Mouse (Mus musculus) heart, postnatal 36 days (tissue): ENCODE results near the gene Nampt. TPM values are rescaled to one million over a fixed set of nuclear protein-coding genes. Genes with fewer than 3 reads are reported as not detected.

Experiments
- DNase-seq, 2 experiments: peaks; one replicate each; pipeline ENCODE4 v3.0.0; 2021 to 2022
- intact Hi-C: fragments of 180-260 bp; cut with DNase I; formaldehyde crosslinking; loops from one replicate; pipeline ENCODE4 v1.15.1; 2025
- total RNA-seq, 2 experiments: library from RNA; stranded (reverse); gene quantifications; 2 replicates each; pipeline ENCODE4 v1.2.3; 2021

Nampt gene
- total RNA-seq: 100 to 1,000 TPM; 130 to 142 TPM

- intact Hi-C loops: no loop called here
- DNase-seq: no peak
Measured at GRCm38 (mm10) chr12:32819416-32819815, at the start of gene Nampt. Gene Nampt, plus strand, starts transcription at chr12:32819545.

GRCm38 (mm10) chr12:32770766-32771165 lies 48.6 kb upstream of the Nampt start:
- intact Hi-C loops: no loop called here
- DNase-seq: no peak

GRCm38 (mm10) chr12:32774592-32774991 lies 44.8 kb upstream of the Nampt start:
- intact Hi-C loops: no loop called here
- DNase-seq: no peak

- DNase-seq: no peak
- intact Hi-C loops: no loop called here
Measured at GRCm38 (mm10) chr12:32789092-32789491, 30.3 kb upstream of the Nampt start.

- intact Hi-C loops: no loop called here
- DNase-seq: no peak
Measured at GRCm38 (mm10) chr12:32795765-32796471, 23.4 kb upstream of the Nampt start.

- no peak for DNase-seq
- intact Hi-C loops: no loop called here
Measured at GRCm38 (mm10) chr12:32797438-32797837, 21.9 kb upstream of the Nampt start.

GRCm38 (mm10) chr12:32801078-32801477 lies 18.3 kb upstream of the Nampt start:
- DNase-seq: no peak

GRCm38 (mm10) chr12:32805559-32805958 lies 13.8 kb upstream of the Nampt start:
- intact Hi-C loops: no loop called here
- no peak for DNase-seq

More at GRCm38 (mm10) chr12:32801078-32801477, 18.3 kb upstream of the Nampt start:
- intact Hi-C loops: no loop called here

GRCm38 (mm10) chr12:32819823-32820605 lies 669 bp downstream of the Nampt start:
- intact Hi-C loops: loop anchor here (5.0 kb wide), 4 partner anchors 53 to 132 kb away; partner anchors contain the start of gene Sypl
- peak; percentile 99 for DNase-seq

GRCm38 (mm10) chr12:32820688-32821503 lies 1.6 kb downstream of the Nampt start:
- intact Hi-C loops: loop anchor here (5.0 kb wide), 4 partner anchors 54 to 131 kb away; partner anchors contain the start of gene Sypl
- DNase-seq: peak; percentile 75 to 80

- no peak for DNase-seq
- intact Hi-C loops: loop anchor here (5.0 kb wide), 4 partner anchors 54 to 131 kb away; partner anchors contain the start of gene Sypl
Measured at GRCm38 (mm10) chr12:32821504-32822011, 2.2 kb downstream of the Nampt start.

- peak in 1 of 2 experiments; percentile 24 for DNase-seq
- intact Hi-C loops: loop anchor here (5.0 kb wide), 4 partner anchors 55 to 130 kb away; partner anchors contain the start of gene Sypl
Measured at GRCm38 (mm10) chr12:32822066-32822465, 2.7 kb downstream of the Nampt start.

GRCm38 (mm10) chr12:32824586-32824985 lies 5.2 kb downstream of the Nampt start:
- DNase-seq: no peak
- intact Hi-C loops: loop anchor here (5.0 kb wide), 4 partner anchors 57 to 128 kb away; partner anchors contain the start of gene Sypl

GRCm38 (mm10) chr12:32826971-32827370 lies 7.6 kb downstream of the Nampt start:
- DNase-seq: peak; percentile 49 to 71

GRCm38 (mm10) chr12:32828137-32828760 lies 8.9 kb downstream of the Nampt start:
- intact Hi-C loops: no loop called here
- no peak for DNase-seq

More at GRCm38 (mm10) chr12:32826971-32827370, 7.6 kb downstream of the Nampt start:
- intact Hi-C loops: loop anchor here (2.0 kb wide), 1 partner anchor 190 kb away; no protein-coding TSS in a partner anchor

- DNase-seq: no peak
- intact Hi-C loops: no loop called here
Measured at GRCm38 (mm10) chr12:32829321-32830090, 10.2 kb downstream of the Nampt start.

GRCm38 (mm10) chr12:32832076-32832475 lies 12.7 kb downstream of the Nampt start:
- intact Hi-C loops: no loop called here
- DNase-seq: no peak

- intact Hi-C loops: no loop called here
- DNase-seq: no peak
Measured at GRCm38 (mm10) chr12:32834781-32835180, 15.4 kb downstream of the Nampt start.

GRCm38 (mm10) chr12:32835235-32835634 lies 15.9 kb downstream of the Nampt start:
- intact Hi-C loops: no loop called here
- DNase-seq: peak in 1 of 2 experiments; percentile 25
